Mouse (Mus musculus): ENCODE data around the gene Sdr39u1.

Sdr39u1 gene

GRCm38 (mm10) chr14:55883663-55884062 lies 16.4 kb downstream of the Sdr39u1 start:
- DNase-seq, result no peak

- DNase-seq, result no peak
Measured at GRCm38 (mm10) chr14:55883149-55883661, 16.9 kb downstream of the Sdr39u1 start.

GRCm38 (mm10) chr14:55882171-55882641 lies 17.9 kb downstream of the Sdr39u1 start:
- no peak for DNase-seq

- DNase-seq, result no peak
Measured at GRCm38 (mm10) chr14:55880982-55881381, 19.1 kb downstream of the Sdr39u1 start.

- DNase-seq, result peak; percentile 88
Measured at GRCm38 (mm10) chr14:55879623-55880022, 20.5 kb downstream of the Sdr39u1 start.

GRCm38 (mm10) chr14:55878316-55878940 lies 21.7 kb downstream of the Sdr39u1 start:
- DNase-seq, result peak; percentile 18

GRCm38 (mm10) chr14:55877469-55878315 lies 22.4 kb downstream of the Sdr39u1 start:
- DNase-seq, result peak; percentile 13

- DNase-seq, result peak; percentile 85
Measured at GRCm38 (mm10) chr14:55873714-55874683, 26.1 kb downstream of the Sdr39u1 start.

GRCm38 (mm10) chr14:55873242-55873713 lies 26.8 kb downstream of the Sdr39u1 start:
- no peak for DNase-seq

GRCm38 (mm10) chr14:55872551-55872950 lies 27.5 kb downstream of the Sdr39u1 start:
- DNase-seq, result no peak

- no peak for DNase-seq
Measured at GRCm38 (mm10) chr14:55872039-55872438, 28.1 kb downstream of the Sdr39u1 start.

GRCm38 (mm10) chr14:55869538-55869937 lies 30.6 kb downstream of the Sdr39u1 start:
- no peak for DNase-seq

GRCm38 (mm10) chr14:55868230-55869026 lies 31.7 kb downstream of the Sdr39u1 start:
- no peak for DNase-seq

GRCm38 (mm10) chr14:55866962-55867361 lies 33.1 kb downstream of the Sdr39u1 start:
- peak; percentile 77 for DNase-seq

- peak; percentile 77 for DNase-seq
Measured at GRCm38 (mm10) chr14:55863773-55864172, 36.3 kb downstream of the Sdr39u1 start.

GRCm38 (mm10) chr14:55862970-55863369 lies 37.1 kb downstream of the Sdr39u1 start:
- DNase-seq, result no peak

- peak; percentile 50 for DNase-seq
Measured at GRCm38 (mm10) chr14:55862186-55862585, 37.9 kb downstream of the Sdr39u1 start.

- DNase-seq, result no peak
Measured at GRCm38 (mm10) chr14:55857588-55857987, 42.5 kb downstream of the Sdr39u1 start.

- no peak for DNase-seq
Measured at GRCm38 (mm10) chr14:55855101-55855561, 45.0 kb downstream of the Sdr39u1 start.

GRCm38 (mm10) chr14:55854406-55855100 lies 45.5 kb downstream of the Sdr39u1 start:
- peak; percentile 53 for DNase-seq
